Mouse (Mus musculus) ES-E14 (cell line): Measurements from ENCODE around the gene Mettl21a.
"Not testable (repeated sequence)": the region's sequence is repeated elsewhere in the genome, so short reads cannot be mapped to it uniquely, and the experiment has no call there.

ENCODE experiments used
- CHD2 ChIP-seq: IDR thresholded peaks from 2 replicates; pipeline ENCODE4 v1.6.1; 2014; ENCODE audit warnings: mild to moderate bottlenecking, low read depth, low read length, inconsistent platforms
- HCFC1 ChIP-seq: IDR thresholded peaks from 2 replicates; pipeline ENCODE4 v1.6.1; 2012; ENCODE audit warnings: low read length, inconsistent platforms, borderline replicate concordance; ENCODE audit not compliant: insufficient read depth
- MAFK ChIP-seq: IDR thresholded peaks from 2 replicates; pipeline ENCODE4 v1.6.1; 2014; ENCODE audit warnings: mild to moderate bottlenecking, low read depth, low read length, inconsistent platforms; ENCODE audit not compliant: insufficient read depth
- ZNF384 ChIP-seq: IDR thresholded peaks from 2 replicates; pipeline ENCODE4 v1.6.1; 2012; ENCODE audit warnings: low read depth, low read length, inconsistent platforms

DNA sequence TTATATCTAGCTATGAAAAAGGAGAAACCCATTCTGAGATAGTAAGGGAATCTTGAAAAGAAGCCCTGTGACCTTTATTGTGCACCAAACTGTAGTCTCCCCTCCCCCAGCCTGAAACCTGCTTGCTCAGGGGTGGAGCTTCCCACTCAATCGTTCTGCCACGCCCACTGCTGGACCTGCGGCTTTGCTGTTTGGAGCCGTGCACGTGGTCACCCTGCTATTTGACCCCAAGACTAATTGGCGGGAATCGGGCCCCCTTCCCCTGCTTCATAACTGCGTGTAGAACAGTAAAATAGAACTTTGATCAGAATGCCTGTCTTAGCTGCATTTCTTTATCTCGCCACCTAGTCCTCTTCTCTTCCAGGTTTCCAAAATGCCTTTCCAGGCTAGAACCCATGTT, 39.1 kb downstream of the Mettl21a start:
- not testable (repeated sequence) for TF ChIP-seq HCFC1, CHD2, ZNF384, MAFK
